Mouse (Mus musculus) intestine, embryonic 16.5 days (tissue): ENCODE results near the gene Srxn1. TPM values are rescaled to one million over a fixed set of nuclear protein-coding genes. Genes with fewer than 3 reads are reported as not detected.

ENCODE experiments used
- ATAC-seq: fragments of 200-750 bp; cut with Nextera tagmentation; 2 replicates; pipeline ENCODE4 v1.8.0; 2017; ENCODE audit warnings: moderate TSS enrichment, moderate library complexity
- H3K27ac ChIP-seq: fragments of 300-500 bp; sonication (generic); 2 replicates; pipeline ENCODE4 v1.5.1; 2014; ENCODE audit warnings: mild to moderate bottlenecking, low read length
- H3K27me3 ChIP-seq: fragments of 300-500 bp; sonication (generic); replicated peaks from 2 replicates; pipeline ENCODE4 v1.6.1; 2014; ENCODE audit warnings: low read length, control low read depth, mixed read lengths; ENCODE audit not compliant: control insufficient read depth, insufficient read depth
- H3K36me3 ChIP-seq: fragments of 300-500 bp; sonication (generic); 2 replicates; pipeline ENCODE4 v1.6.1; 2014; ENCODE audit warnings: low read length, control low read depth; ENCODE audit not compliant: control insufficient read depth, insufficient read depth
- H3K4me1 ChIP-seq: fragments of 300-500 bp; sonication (generic); 2 replicates; pipeline ENCODE4 v1.6.1; 2014; ENCODE audit warnings: low read length, control low read depth, mixed read lengths; ENCODE audit not compliant: control insufficient read depth, insufficient read depth
- H3K4me2 ChIP-seq: fragments of 300-500 bp; sonication (generic); 2 replicates; pipeline ENCODE4 v1.6.1; 2014; ENCODE audit warnings: low read depth, low read length, control low read depth
- H3K4me3 ChIP-seq: fragments of 300-500 bp; sonication (generic); 2 replicates; pipeline ENCODE4 v1.5.1; 2014; ENCODE audit warnings: mild to moderate bottlenecking, low read length
- H3K9ac ChIP-seq: fragments of 300-500 bp; sonication (generic); 2 replicates; pipeline ENCODE4 v1.6.1; 2014; ENCODE audit warnings: low read depth, low read length
- H3K9me3 ChIP-seq: fragments of 300-500 bp; sonication (generic); 2 replicates; pipeline ENCODE4 v1.6.1; 2016; ENCODE audit warnings: low read length, control low read depth; ENCODE audit not compliant: control insufficient read depth
- WGBS: fragments of 180-500 bp; shearing (Covaris S2); extraction: QIAGEN DNeasy Blood & Tissue Kit; methylation state at CpG from one replicate; pipeline ENCODE4 v1.1.7; 2014; 5-methylcytosine and 5-hydroxymethylcytosine counted together
- polyA plus RNA-seq: library from polyadenylated mRNA; unstranded; fragments of >200 nt; fragmentation: Nextera tagmentation; extraction: Ambion mirVana; gene quantifications from 2 replicates; pipeline ENCODE4 v1.2.1, GENCODE M21; 2015

Srxn1 gene
- polyA plus RNA-seq, 1 experiment from 2014 or later: 34.9 TPM

DNA sequence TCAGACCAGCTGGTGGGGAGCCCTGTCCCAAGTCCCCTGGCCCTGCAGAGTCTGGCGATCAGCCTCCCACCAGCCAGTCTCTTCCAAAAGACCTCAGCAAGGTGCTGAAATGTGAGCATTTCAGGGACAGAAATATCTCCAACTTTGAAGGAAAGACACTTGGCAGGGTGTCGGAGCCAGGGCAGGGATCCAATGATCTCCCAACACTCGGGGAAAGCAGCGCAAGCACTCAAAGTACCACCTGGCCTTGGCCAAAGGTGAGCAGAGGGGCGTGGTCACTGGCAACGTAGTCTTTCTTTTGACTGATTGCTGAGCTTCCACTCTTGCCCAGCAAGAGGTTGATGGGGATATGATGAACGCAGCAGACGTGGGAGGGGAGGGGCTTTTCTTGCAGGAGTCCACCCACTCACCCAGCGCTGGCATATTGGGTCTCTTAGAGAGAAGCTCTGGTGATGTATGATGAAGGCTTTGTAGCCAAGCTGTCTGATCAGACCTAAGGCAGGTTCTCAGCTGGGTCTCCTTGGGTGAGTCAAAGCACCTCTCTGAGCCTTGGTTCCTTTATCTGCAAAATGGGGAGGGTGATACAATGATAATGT is 29.9 kb upstream of the Srxn1 start:
- H3K4me1 ChIP-seq: no peaks in the 10 kb centered on the region
- no peak overlapping the region for H3K4me3 ChIP-seq

DNA sequence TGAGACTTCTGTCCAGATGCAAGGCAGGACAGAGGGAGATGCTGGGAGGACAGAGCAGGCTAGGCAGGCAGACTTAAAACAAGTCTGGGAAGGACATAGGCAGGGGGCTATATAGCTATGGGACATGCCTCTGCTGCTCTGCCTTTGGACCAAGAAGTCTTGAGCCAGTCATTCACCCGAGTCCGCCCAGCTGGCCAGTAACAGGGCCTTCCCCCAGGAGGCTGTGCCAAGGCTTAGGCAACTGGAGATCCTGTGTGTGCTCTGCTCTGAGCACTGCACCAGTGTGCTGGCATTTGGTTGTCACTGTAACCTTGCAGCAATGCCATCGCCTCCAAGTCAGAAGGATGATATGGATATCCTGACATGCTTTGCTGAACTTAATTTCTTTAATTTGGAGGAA is 28.0 kb upstream of the Srxn1 start:
- Histone ChIP-seq H3K4me3 (no peak overlapping the region), H3K36me3 (no peaks in the 10 kb centered on the region), H3K9me3 (no peaks in the 10 kb centered on the region), H3K27me3 (peaks cover 23% of the 10 kb centered on the region), H3K9ac (no peak overlapping the region), H3K27ac (no peak overlapping the region), H3K4me1 (peaks cover 3% of the 10 kb centered on the region; the same call in 1 of the 2 replicates), H3K4me2 (no peak overlapping the region)
- WGBS: 70% methylated on average over 3 of the region's 3 CpGs
- ATAC-seq: no peak

More for the DNA sequence above, 29.9 kb upstream of the Srxn1 start:
- H3K27me3 ChIP-seq: peaks cover 10% of the 10 kb centered on the region; the same call in 1 of the 2 replicates
- H3K4me2 ChIP-seq: no peak overlapping the region
- H3K36me3 ChIP-seq: no peaks in the 10 kb centered on the region
- H3K9ac ChIP-seq: no peak overlapping the region
- H3K9me3 ChIP-seq: no peaks in the 10 kb centered on the region
- no peak overlapping the region for H3K27ac ChIP-seq
- 41% methylated on average over 9 of the region's 9 CpGs for WGBS
- ATAC-seq: no peak

DNA sequence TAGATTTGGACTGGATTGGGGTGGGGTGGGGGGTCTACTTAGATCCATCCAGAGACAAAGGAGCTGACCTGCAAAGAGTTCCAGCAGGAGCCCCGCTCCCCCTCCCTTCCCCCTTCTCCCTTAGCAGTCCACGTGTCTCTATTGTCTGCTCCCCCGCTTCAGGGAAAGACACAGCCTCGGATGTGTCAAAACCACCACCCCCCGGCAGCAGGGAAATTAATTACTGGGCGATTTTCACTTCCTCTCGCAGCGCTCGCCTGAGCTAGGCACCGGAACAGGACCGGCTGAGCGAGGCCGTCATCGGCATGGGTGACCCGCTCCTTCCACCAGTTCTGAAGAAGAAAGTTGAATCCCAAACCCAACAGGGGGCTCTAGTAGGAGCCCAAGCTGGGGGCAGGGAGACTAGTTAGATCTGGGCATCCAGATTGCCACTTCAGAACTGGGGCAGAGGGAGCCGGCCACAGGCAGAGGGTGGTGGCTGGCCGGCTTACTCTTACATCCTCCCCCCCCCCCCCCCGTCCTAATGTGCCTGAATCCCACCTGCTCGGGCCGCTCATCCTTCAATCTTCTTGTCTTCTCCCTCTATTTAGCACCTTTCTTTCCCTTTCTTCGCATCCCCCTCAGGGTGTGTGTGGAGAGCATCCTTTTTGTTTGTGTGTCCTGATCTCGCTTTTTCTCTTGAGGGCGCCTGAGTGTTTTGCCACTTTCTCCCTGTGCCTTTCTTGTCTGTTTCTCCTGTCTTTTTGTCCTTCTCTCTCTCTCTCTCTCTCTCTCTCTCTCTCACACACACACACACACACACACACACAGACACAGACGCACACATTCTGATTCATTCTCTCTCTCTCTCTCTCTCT is 24.4 kb upstream of the Srxn1 start, which contains the start of gene Scrt2:
TSS of gene Scrt2 (plus strand) at position 845 of the 857 bp plus-strand sequence.
- no peak within 1 kb of the TSS for H3K9ac ChIP-seq
- H3K27me3 ChIP-seq: peaks cover 33% of the 10 kb centered on the region
- 0% methylated on average over 23 of the region's 24 CpGs for WGBS
- peak within 1 kb of the TSS; percentile 62 for H3K4me2 ChIP-seq
- ATAC-seq: no peak
- peak within 1 kb of the TSS; percentile 39 for H3K4me3 ChIP-seq
- peaks cover 3% of the 10 kb centered on the region; the same call in 1 of the 2 replicates for H3K4me1 ChIP-seq
- no peaks in the 10 kb centered on the region for H3K36me3 ChIP-seq
- no peaks in the 10 kb centered on the region for H3K9me3 ChIP-seq
- H3K27ac ChIP-seq: no peak within 1 kb of the TSS

DNA sequence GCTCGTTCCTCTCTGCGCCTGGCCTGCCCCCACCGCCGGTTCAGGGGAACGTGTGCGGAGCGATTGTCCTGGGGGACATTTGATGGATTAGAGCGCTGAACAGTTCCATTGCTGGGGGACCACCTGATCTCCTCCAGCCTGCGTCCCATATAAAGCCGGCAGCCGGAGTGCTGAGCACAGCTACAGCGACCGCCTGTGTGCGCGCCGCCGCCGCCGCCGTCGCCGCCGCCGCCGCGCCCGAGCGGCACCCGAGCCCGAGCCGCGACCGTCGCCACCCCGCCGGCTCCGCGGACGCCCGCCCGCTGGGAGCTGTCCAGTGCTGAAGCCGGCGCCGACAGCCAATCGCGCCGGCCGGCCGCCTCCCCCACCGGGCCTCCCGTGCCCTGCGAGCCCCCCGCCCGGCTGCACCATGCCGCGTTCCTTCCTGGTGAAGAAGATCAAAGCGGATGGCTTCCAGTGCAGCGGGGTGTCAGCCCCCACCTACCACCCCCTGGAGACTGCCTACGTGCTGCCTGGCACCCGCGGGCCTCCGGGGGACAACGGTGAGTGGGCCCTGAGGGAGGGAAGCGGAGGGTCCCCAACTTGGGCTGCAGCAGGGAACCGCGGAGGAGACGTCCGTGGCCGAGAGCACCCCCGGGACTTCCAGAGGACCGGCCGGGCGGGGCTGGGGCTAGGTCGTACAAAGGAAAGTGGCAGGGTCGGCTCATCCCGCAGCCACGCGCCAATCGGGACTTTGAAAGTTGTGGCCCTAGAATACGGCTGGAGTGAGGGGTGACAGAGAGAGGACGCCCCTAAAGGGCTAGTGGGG is 23.5 kb upstream of the Srxn1 start:
- ATAC-seq: peak; percentile 95

DNA sequence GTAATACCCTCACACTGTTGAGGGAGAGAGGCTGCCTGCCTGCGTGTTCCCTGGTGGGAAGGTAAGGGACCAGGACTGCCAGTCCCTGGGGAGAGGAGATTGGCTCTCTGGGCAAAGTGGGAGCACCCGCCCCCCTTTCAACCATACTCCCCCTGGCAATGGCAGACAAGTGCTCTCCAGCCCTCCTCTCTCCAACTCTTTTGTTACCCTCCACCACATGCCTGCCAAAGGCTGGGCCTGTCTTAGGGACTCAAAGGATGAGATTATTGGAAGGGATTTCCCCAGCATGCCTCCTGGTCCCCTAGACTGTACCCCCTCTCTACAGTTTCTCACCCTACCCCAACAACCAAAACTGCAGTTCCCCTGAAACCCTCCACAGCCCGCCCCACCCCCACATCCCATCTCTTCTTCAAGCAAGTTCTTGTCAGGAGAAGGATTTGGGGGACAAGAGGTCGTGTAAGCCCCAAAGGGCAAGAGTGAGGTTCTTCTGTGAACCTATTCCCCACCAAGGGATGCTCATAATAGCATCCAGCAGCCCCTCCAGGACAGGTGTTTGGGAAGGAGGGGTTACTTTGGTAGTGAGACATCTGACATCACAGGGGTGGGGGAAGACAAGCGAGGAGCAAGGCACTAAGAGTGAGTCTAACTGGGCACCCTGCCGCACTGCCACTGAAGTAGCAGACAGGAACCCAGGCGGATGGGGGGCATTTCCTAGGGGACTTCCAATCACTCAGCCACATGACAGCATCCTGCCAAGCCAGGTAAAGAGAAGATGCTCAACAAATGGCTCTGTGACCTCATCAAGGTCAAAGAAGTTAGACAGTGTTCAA is 22.6 kb upstream of the Srxn1 start:
- peaks cover 3% of the 10 kb centered on the region; the same call in 1 of the 2 replicates for H3K4me1 ChIP-seq
- WGBS: 20% methylated on average over 7 of the region's 7 CpGs
- peak overlapping the region; percentile 39 for H3K4me3 ChIP-seq
- no peaks in the 10 kb centered on the region for H3K36me3 ChIP-seq
- H3K9ac ChIP-seq: no peak overlapping the region
- no peak overlapping the region for H3K27ac ChIP-seq
- H3K4me2 ChIP-seq: no peak overlapping the region; the same call in 1 of the 2 replicates
- ATAC-seq: no peak
- H3K9me3 ChIP-seq: no peaks in the 10 kb centered on the region
- peaks cover 30% of the 10 kb centered on the region for H3K27me3 ChIP-seq

More for the DNA sequence above, 23.5 kb upstream of the Srxn1 start:
- Histone ChIP-seq H3K4me2 (peak overlapping the region; percentile 62), H3K9ac (no peak overlapping the region), H3K27me3 (peaks cover 30% of the 10 kb centered on the region), H3K4me1 (peaks cover 3% of the 10 kb centered on the region; the same call in 1 of the 2 replicates), H3K9me3 (no peaks in the 10 kb centered on the region), H3K4me3 (peak overlapping the region; percentile 39), H3K27ac (no peak overlapping the region), H3K36me3 (no peaks in the 10 kb centered on the region)
- WGBS: under 1% methylated on average over 76 of the region's 81 CpGs

DNA sequence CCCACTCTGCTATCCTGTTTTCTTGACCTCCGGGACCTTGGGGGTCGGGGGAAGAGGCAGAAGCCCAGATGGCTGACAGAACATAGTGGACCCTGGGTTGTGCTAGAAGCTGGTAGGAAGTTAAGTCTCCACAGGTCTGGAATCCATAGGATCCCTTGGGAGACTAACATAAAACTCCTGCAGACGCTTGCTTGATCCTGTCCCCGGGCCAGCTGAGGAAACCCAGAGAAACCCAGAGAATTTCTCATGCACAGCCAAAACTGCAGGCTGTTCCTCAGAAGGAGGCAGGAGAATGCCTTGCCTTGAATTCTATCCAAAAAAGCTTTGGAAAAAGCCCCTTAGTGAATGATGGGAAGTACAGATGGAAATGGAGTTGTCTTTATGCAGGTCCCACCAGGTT is 21.9 kb upstream of the Srxn1 start:
- 54% methylated on average over 4 of the region's 4 CpGs for WGBS
- Histone ChIP-seq H3K27me3 (peaks cover 30% of the 10 kb centered on the region), H3K9me3 (no peaks in the 10 kb centered on the region), H3K4me2 (no peak overlapping the region), H3K36me3 (no peaks in the 10 kb centered on the region), H3K27ac (no peak overlapping the region), H3K4me3 (no peak overlapping the region), H3K9ac (no peak overlapping the region), H3K4me1 (peaks cover 3% of the 10 kb centered on the region; the same call in 1 of the 2 replicates)
- ATAC-seq: no peak

DNA sequence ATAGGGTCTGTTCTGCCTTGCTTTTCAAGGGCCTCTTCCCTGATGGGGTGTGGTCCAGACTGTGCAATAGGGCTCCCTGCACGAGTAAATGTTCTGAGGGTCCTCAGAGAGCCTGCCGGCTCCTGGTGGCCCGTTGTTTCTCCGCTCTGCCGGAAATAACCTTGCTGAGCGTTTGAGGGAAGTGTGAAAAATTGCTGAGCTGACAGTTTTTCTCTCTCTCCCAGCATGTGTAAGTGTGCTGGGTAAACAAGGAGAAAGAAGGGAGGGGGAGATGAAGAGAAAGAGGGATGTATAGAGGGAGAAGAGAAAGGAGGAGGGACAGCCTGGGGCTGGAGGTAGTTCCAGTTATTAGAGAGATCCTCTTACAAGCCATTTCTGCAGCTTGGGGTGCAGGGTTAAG is 21.0 kb upstream of the Srxn1 start:
- Histone ChIP-seq H3K27me3 (peaks cover 30% of the 10 kb centered on the region), H3K36me3 (no peaks in the 10 kb centered on the region)
- 48% methylated on average over 6 of the region's 6 CpGs for WGBS

DNA sequence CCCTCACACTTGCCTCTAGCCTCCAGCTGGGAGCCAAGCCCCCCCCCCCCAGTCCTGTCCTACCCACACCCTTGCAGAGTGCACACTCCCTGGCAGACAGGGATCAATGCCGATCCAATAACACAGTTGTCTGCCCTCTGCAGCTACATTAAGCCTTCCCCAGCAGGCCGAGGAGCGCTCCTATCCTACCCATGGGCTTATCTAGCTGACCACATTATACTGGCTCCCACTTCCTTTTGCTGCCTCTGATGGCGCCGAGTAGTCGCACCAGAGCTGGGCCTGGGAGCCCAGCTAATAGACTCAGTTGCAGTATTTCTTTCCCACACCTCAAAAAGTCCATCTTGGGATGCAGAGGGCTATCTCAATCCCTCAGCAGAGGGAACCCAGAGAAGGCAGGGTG is 19.9 kb upstream of the Srxn1 start:
- H3K4me1 ChIP-seq: peaks cover 3% of the 10 kb centered on the region; the same call in 1 of the 2 replicates
- H3K9me3 ChIP-seq: no peaks in the 10 kb centered on the region
- no peaks in the 10 kb centered on the region for H3K36me3 ChIP-seq
- H3K4me2 ChIP-seq: no peak overlapping the region
- H3K27ac ChIP-seq: no peak overlapping the region
- no peak overlapping the region for H3K9ac ChIP-seq
- 80% methylated on average over 6 of the region's 6 CpGs for WGBS
- peaks cover 28% of the 10 kb centered on the region for H3K27me3 ChIP-seq
- no peak overlapping the region for H3K4me3 ChIP-seq
- no peak for ATAC-seq

More for the DNA sequence above, 21.0 kb upstream of the Srxn1 start:
- Histone ChIP-seq H3K9me3 (no peaks in the 10 kb centered on the region), H3K27ac (no peak overlapping the region), H3K4me1 (peaks cover 3% of the 10 kb centered on the region; the same call in 1 of the 2 replicates), H3K4me2 (no peak overlapping the region), H3K4me3 (no peak overlapping the region), H3K9ac (no peak overlapping the region)
- no peak for ATAC-seq
